16 mouse cellular contexts compared by ENCODE assay signal in genomic region chr12:105622048-105622447, GRCm38 (mm10). TPM values are rescaled to one million over a fixed set of nuclear protein-coding genes. Genes with fewer than 3 reads are reported as not detected.
"Had no signal": no experiment of that assay in that cellular context is flagged by ENCODE, and none has a peak within 500 bp of the region (broad histone marks: within the 10 kb centered on the region; RNA-seq: fewer than 3 reads in every experiment).

No protein-coding gene starts in this region.

- ATAC-seq: liver, postnatal 0 days; lung, postnatal 0 days; midbrain, embryonic 16.5 days had no signal

- DNase-seq: liver, postnatal 0 days; lung, adult 2 months; lung, postnatal 14 days; lung, postnatal 36 days; midbrain, embryonic 14.5 days; retina, postnatal 1 day; right cerebral cortex, adult 18-20 months; right cerebral cortex, postnatal 25 days; right cerebral cortex, postnatal 4 days; spleen, adult 18-20 months; thymus, adult 2 months; thymus, postnatal 25 days; thymus, postnatal 4 days had no signal

RNA-seq across cellular contexts. Expression of gene Bdkrb1, which starts 19.2 kb away (rescaled TPM):
- total RNA-seq: megakaryocyte-erythroid progenitor cell, adult 5-6 weeks had no signal

RNA-seq across cellular contexts. Expression of gene Bdkrb2, which starts 59.0 kb away (rescaled TPM):
- total RNA-seq: megakaryocyte-erythroid progenitor cell, adult 5-6 weeks had no signal
